Mouse (Mus musculus) left cerebral cortex, postnatal 36 days (tissue): ENCODE results near the gene Hemgn. TPM values are rescaled to one million over a fixed set of nuclear protein-coding genes. Genes with fewer than 3 reads are reported as not detected.

Experiments
- DNase-seq, 2 experiments: peaks; one replicate each; pipeline ENCODE4 v3.0.0; 2021 to 2022; ENCODE audit warnings: low spot score in 2 of 2, mixed read lengths in 1 of 2
- intact Hi-C: fragments of 180-260 bp; cut with DNase I; formaldehyde crosslinking; loops from one replicate; pipeline ENCODE4 v1.15.1; 2025
- total RNA-seq, 2 experiments: library from RNA; stranded (reverse); gene quantifications; 2 replicates each; pipeline ENCODE4 v1.2.3; 2021

Gene Hemgn
- total RNA-seq, 2 experiments from 2014 or later = not detected

DNA sequence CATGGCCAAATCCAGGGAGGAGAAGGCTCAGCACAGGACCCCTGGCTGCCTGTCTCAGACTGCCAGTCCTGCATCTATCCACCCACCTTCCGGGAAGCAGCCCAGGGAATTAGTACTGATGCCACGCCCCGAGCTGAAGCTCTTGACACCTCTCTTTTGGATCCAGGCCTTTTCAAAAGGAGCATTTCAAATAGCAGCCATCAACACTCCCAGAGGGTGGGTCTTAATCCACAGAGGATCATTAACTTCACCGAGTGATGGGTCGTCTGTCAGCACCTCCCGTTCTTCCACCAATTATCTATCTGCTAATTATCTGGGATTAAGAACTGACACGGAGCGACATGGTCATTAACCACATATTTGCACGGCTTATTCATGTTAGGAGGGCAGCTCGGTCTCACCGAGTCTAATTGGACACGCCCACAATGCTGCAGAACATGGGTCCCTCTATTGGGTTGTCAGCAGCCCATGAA is 45.8 kb downstream of the Hemgn start:
- intact Hi-C loops = no loop called here
- no peak for DNase-seq

DNA sequence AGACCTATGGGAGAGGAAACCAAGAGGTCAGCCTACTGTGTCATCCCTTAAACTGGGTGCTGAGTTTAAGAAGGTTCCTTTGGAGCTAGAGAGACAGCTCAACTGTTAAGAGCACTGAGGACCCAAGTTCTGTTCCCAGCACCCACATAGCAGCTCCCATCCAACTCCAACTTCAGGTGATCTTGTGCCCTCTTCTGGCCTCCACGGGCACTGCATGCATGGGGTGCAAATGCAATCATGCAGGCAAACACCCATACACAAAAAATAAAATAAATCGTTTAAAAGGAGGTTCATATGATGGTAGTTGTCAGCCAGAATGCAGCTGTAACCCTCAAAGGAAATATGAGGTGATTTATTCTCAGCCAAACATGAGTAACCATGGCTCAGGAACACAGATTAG is 48.9 kb downstream of the Hemgn start:
- intact Hi-C loops = no loop called here
- no peak for DNase-seq

DNA sequence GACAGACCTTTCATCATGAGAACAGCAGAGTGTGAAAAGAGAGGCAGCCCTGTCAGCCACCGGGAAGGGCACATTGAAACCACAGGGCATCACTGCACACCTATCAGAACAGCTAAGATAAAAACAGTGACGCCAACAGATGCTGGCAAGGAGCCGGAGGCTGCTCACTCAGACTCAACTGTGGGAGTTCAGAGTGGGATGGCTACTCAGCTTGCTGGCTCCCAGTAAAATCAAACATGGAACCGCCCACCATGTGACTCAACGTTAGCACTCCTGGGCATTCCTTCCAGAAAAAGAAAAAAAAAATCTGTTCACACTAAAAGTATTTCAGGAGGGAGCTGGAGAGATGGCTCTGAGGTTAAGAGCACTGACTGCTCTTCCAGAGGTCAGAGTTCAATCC is 52.0 kb downstream of the Hemgn start:
- peak; percentile 66 to 82 for DNase-seq
- intact Hi-C loops = no loop called here

DNA sequence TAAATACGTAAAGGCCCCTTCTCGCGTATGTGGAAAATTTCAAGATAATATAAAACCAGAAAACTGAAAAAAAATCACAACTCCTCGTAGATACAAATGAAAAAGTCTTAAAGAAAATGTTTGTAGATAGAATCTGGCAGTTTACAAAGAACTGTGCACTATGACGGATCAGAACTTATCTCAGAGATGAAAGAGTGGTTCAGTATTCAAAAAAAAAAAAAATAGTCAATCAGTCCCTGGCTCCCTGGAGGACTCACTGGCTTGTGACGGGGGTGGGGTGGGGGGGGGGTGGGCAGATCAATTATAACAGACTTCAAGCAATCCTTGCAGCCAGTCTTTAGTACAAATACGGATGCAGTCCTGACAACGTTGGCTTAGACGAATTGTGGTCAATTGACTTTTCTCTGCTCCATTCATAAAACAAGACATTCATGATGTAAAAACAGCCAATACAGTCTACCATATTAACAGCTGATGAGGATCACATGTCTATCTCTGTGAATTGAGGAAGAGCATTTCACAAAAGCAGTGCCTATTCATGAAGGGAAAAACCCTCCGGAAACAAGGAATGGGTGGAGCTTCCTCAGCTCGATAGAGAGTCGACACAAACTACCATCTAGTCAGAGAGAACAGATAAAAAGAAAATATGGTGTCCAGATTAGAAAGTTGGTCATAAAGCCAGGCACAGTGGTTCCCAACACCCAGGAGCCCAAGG is 53.6 kb downstream of the Hemgn start:
- DNase-seq = no peak

DNA sequence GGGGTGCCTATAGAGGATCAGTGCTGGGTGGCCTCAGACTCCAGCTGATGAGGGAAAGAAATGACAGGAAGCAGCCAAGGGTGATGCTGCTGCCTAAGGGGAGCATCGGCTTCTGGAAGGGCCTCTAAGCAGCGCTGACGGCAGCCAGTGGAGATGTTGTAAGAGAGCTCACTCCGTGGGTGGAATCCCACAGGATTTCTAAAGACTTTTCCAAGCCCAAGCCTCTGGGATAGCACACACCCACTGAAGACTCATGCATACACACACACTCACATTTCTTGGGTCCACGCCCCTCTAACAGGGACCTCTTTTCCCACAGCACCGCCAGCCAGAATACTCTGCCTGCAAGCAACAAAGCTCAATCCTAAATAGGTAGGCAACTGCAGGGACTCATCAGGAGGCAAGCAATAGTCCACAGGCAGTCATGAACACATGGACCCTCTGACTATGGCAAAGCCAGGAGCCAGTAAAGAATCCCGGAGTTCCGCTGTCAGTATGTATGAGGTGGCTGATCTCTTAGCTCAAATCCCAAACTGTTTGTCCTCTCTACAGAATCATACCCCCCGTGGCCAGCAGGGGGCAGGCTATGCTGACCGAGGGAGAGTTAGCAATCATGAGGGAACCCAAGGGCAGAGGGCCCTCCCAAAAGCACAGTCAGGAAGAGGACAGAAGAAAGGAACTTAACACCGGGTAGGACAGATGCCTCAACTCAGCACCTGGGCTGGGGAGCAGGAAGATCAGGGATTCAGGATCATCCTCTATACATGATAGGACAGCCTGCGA is 56.8 kb downstream of the Hemgn start:
- intact Hi-C loops = no loop called here
- DNase-seq = no peak

More for the DNA sequence above, 53.6 kb downstream of the Hemgn start:
- intact Hi-C loops = no loop called here

DNA sequence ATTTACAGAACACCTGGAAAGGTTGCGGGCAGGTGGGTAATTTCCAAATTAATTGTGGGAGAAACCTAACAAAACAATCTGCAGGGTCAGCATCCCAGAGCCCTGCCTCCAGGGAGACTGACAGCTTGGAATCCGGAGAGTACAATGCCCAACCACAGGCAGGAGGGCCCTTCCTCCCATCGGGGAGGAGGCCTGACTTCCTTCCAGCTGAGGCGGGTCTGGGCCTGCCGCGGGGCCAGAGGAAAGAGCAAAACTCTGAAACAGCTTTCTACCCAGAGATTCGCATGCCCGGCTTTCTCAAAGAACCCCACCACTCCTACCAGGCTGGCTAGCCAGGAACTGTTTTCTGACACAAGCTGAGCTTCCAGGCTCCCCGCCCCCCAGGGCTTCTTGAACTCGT is 60.3 kb downstream of the Hemgn start:
- intact Hi-C loops = no loop called here
- no peak for DNase-seq

DNA sequence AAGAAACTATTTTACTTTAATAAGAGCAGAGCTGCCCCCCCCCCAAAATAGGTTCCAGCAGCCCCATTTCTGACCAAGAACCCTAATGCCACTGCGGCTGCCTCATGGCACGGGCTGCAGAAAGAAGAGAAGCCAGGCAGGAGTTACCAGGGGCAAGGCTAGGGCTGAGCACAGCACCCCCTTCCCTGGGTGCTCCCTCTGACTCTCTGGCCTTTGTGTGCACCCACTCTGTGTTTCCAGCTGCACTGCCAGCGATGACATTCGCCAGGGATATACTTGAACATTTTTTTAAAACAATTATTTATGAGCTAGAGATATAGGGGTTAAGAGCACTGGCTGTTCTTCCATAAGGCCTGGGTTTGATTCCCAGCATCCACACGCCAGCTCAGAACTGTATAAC is 63.8 kb downstream of the Hemgn start:
- intact Hi-C loops = loop anchor here (10.0 kb wide), 1 partner anchor 1635 kb away; the partner anchor contains the start of gene Pax5

DNA sequence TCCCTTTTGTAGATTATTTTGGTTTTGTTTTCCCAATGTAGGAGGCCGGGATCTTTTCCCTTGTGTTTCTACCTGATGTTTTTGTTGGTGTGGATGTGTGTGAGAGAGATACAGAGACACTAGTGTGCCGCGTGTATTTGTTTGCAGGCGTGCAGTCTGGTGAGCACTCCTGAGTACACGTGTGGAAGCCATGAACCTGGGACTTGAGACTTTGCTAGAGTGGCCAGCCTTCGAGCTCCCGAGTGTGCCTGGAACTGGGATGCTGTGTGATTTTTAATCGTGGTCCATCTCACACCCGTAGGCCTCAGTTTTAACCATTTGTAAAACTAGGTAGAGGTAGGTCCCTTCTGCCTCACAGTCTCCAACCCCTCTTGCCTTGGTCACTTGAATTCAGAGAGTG is 64.4 kb downstream of the Hemgn start:
- intact Hi-C loops = loop anchor here (10.0 kb wide), 1 partner anchor 1634 kb away; the partner anchor contains the start of gene Pax5
- DNase-seq = no peak

More for the DNA sequence above, 63.8 kb downstream of the Hemgn start:
- no peak for DNase-seq

DNA sequence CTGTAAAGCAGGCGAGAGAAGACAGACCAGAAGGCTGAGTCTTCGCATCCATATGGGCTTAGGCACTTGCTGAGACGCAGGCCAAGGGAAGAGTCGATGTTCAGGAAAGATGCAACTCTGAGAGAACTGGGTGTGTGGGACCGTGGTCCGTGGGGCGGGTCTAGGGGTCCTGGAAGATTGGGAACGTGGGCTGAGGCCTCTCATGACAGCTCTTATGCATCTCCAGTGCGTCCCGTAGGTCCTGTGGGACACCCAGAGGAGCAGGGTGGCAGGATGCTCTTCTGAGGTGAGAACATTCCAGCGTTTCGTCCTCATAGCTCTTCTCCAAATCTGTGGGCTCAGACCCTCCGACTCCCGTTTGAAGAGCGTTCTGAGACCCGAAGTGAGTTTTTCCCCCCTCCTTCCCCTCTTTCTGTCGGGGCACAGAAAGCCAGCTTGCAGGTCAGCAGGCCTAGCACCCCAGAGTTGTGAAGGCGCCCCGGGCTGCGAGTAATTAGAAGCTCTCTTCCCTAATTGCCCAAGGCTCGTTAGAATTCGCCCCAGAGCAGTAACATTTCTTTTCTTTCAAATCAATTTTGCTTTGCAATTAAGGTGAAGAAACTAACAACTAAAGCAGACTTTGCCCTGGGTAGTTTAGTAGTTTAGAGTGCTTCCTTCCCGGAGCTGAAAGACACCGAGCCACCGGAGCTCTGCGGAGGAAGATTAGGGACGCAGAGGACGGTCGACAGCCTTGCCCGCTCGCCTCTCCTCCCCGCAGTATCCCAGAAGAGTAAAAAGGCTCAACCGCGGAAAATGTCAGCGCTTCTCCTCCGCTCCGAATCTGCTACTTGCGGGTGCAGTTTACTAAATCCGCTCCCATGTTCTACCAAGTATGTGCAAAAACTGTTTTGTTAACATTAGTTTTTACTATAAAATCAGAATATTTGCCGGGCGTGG is 65.5 kb downstream of the Hemgn start:
- intact Hi-C loops = loop anchor here (10.0 kb wide), 1 partner anchor 1633 kb away; the partner anchor contains the start of gene Pax5
- DNase-seq = no peak

DNA sequence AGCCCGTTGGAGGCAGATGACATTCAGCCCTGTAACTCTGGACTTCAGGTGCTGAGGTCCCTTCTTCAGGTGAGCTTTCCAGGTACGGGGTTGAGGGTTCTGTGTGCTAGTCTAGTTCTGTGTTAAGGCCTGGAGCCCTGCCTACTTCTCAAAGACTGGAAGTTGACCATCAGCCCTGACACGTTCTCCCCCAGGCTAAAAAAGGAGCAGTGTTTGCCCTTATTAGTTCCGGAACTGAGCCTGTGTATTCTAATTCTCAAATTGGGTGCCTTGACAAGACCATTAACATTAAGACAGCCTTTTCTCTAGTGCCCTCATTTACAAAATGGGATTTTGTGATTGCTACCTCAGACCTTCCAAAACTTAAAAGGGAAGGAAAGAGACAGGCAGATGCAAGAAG is 66.2 kb downstream of the Hemgn start:
- DNase-seq = no peak
- intact Hi-C loops = loop anchor here (10.0 kb wide), 1 partner anchor 1632 kb away; the partner anchor contains the start of gene Pax5

DNA sequence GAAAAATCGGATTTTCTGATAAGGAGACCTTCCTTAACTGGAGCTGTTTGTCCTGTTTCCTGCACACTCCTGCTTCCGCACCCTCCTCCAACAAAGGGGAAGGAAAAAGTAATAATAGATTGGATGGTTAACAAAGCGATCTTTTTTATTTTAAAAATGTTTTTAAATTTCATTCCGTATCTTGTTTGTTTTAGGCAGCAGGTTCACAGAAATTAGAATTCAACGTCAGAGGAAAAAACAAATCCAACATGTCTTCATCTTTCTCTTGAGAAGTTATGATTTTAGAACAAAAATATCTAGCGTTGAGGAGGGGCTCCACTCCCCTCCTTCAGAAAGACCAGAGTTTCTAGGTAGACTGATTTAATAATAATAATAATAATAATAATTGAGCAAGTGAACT is 67.1 kb downstream of the Hemgn start:
- DNase-seq = no peak
- intact Hi-C loops = loop anchor here (10.0 kb wide), 1 partner anchor 1631 kb away; the partner anchor contains the start of gene Pax5

DNA sequence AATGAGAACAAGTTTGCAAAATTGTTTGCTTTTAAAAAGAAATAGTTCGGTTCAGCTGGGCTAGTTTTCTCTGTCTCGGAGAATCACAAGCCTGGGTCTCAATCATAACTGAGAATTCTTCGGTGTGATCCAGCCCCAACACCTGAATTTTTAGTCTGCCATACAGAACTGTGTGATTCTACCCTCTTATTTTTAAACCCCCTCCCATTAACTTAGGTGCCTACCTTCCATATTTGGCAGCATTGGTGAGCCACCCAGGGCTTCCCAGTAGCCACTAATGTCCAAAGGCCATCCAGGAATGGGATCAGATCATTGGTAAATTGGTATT is 67.6 kb downstream of the Hemgn start:
- intact Hi-C loops = loop anchor here (10.0 kb wide), 1 partner anchor 1631 kb away; the partner anchor contains the start of gene Pax5
- no peak for DNase-seq

DNA sequence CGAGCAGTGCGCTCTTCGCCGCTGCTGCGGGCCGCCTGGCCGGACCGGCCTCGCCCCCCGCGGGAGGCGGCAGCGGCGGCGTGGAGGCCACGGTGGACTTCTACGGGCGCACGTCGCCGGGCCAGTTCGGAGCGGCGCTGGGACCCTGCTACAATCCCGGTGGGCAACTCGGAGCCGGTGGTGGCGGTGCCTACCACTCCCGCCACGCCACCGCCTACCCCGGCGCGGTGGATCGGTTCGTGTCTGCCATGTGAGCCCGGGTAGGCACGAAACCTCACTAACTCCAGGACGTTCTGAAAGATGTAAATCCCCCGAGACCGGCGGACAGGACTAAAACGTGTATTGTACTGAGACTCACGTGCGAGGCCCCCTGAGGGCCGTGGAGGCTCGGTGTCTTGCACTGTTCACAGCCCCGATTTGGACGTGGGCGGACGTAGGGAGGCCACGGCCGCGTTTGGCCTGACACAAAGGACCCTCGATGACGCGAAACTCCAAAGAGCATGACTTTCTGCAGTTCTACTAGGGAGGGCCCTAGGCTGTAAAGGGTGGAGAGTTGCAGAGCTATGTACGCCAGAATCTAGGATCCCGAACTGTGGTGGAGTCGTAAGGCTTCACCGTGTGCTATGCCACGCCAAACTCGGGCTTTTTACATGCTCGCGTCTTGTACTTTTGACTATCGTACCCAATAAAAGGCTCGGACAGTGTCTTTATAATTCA is 68.1 kb downstream of the Hemgn start:
- intact Hi-C loops = loop anchor here (10.0 kb wide), 1 partner anchor 1630 kb away; the partner anchor contains the start of gene Pax5
- no peak for DNase-seq

DNA sequence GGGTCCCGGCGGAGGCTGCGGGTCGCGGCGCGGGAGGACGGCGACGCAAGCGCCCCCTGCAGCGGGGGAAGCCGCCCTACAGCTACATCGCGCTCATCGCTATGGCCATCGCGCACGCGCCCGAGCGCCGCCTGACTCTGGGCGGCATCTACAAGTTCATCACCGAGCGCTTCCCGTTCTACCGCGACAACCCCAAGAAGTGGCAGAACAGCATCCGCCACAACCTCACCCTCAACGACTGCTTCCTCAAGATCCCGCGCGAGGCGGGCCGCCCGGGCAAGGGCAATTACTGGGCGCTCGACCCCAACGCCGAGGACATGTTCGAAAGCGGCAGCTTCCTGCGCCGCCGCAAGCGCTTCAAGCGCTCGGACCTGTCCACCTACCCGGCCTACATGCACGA is 69.0 kb downstream of the Hemgn start:
- DNase-seq = no peak
- intact Hi-C loops = loop anchor here (10.0 kb wide), 1 partner anchor 1629 kb away; the partner anchor contains the start of gene Pax5

Other genes with a start within 250 kb of the Hemgn start
- 10 to 100 TPM; 10.4 to 12.9 TPM for gene Xpa, start 217.2 kb downstream of the Hemgn start, total RNA-seq
- gene Foxe1, start 69.9 kb downstream of the Hemgn start, total RNA-seq = not detected
- gene Trmo, start 24.1 kb downstream of the Hemgn start, total RNA-seq = 1 to 10 TPM; 3.6 to 4.9 TPM
- gene Anp32b, start 37.4 kb upstream of the Hemgn start, total RNA-seq = 10 to 100 TPM; 38.3 to 47.4 TPM
- gene Nans, start 75.7 kb upstream of the Hemgn start, total RNA-seq = 10 to 100 TPM; 16.6 to 17.6 TPM
- 1 to 10 TPM; 1.2 to 1.3 TPM for gene Trim14, start 122.6 kb upstream of the Hemgn start, total RNA-seq
- 10 to 100 TPM; 27.2 to 29.4 TPM for gene Coro2a, start 188.7 kb upstream of the Hemgn start, total RNA-seq
- gene Tbc1d2, start 236.7 kb upstream of the Hemgn start, total RNA-seq = 1 to 10 TPM; 2.7 to 3.8 TPM